Mouse (Mus musculus): Measurements from ENCODE around the gene Defb39. TPM values are rescaled to one million over a fixed set of nuclear protein-coding genes. Genes with fewer than 3 reads are reported as not detected.

The Defb39 gene
- not detected in 2 replicates for polyA plus RNA-seq (2014; fragmentation: Nextera tagmentation; extraction: Ambion mirVana)

DNA sequence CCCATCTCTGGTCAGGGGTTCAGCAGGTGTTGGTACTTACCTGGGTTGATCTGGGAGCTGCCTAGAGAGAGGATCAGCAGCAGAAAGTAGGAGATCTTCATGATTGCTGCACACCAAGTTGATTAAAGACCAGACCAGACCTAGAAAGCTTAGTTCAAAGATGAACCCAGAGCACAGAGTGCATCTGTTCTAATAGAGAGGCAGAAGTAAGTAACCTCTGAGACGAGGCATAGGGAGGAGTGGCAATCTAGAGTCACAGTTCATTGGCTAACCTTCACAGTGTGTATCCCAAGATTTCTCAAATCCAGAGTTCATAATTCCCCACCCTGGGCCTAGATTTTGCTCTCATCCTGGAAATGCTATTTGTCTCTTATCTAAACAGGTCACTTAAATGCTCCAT, at the start of gene Defb39:
Defb39 (minus strand) TSS at position 101 of the 400 bp plus-strand sequence.
- ATAC-seq (replicated peaks; ENCODE audit: low FRiP score) (no peak), DNase-seq (ENCODE audit: low spot score) (no peak)
- whole genome bisulfite sequencing, result 80% methylated on average over 1 of the region's 1 CpGs
- no peak within 1 kb of the TSS for H3K4me2 ChIP-seq (ENCODE audit: low read depth, low read length, severe bottlenecking)
- no peak within 1 kb of the TSS for H3K4me3 ChIP-seq (ENCODE audit: low read depth, low read length)
- no peaks in the 10 kb centered on the region for H3K36me3 ChIP-seq (ENCODE audit: control insufficient read depth, insufficient read depth, low read length)
- no peak within 1 kb of the TSS for H3K27ac ChIP-seq (ENCODE audit: low read depth, low read length)
- no peaks in the 10 kb centered on the region for H3K27me3 ChIP-seq (ENCODE audit: control insufficient read depth, insufficient read depth, low read length)
- no peaks in the 10 kb centered on the region for H3K4me1 ChIP-seq (replicated peaks; ENCODE audit: control insufficient read depth, insufficient read depth, low read length)
- H3K9me3 ChIP-seq (ENCODE audit: control insufficient read depth, low read length), result no peaks in the 10 kb centered on the region
- H3K9ac ChIP-seq (ENCODE audit: low read length), result no peak within 1 kb of the TSS

DNA sequence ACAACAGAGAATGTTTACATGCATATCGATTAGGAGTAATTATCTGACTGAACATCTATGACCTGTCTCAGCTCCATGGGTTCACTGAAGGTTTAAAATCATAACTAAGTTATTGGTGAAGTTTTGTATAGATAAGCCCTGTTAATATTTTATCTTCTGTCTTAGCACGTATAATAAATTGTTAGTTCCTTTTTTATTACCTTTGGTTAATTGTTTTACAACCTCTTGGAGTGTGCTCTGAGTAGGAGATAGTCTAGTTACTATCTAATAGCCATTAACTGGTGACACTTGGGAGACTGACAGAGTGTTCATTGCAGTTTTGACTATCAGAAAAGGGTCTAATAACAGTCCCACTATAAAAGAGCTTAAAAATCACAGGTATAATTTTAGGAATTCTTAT, 1.4 kb upstream of the Defb39 start:
- WGBS, result 82% methylated on average over 2 of the region's 2 CpGs

DNA sequence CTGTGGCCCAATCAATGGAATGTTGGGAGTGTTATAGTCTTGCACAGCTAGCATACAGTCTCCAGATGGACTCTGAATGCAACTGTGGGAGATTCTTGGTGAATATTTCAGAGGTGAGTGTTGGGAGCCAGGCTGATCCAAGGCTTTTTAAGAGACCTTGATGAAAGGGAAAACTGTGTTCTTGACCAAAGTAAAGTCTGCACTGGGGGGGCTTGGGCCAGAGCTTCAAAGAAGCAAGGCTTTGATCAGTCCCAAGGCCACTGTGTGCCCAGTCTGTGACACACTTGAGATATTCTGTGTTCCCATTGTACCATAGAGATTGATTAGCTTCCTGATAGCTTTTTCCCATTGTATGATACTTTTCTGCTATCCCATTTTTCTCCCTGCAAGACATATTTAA, 1.7 kb downstream of the Defb39 start:
- DNase-seq (ENCODE audit: low spot score) (no peak), ATAC-seq (replicated peaks; ENCODE audit: low FRiP score) (no peak)
- Histone ChIP-seq H3K9me3 (ENCODE audit: control insufficient read depth, low read length) (no peaks in the 10 kb centered on the region), H3K27me3 (ENCODE audit: control insufficient read depth, insufficient read depth, low read length) (no peaks in the 10 kb centered on the region), H3K27ac (ENCODE audit: low read depth, low read length) (no peak overlapping the region), H3K9ac (ENCODE audit: low read length) (no peak overlapping the region), H3K4me1 (replicated peaks; ENCODE audit: control insufficient read depth, insufficient read depth, low read length) (no peaks in the 10 kb centered on the region), H3K36me3 (ENCODE audit: control insufficient read depth, insufficient read depth, low read length) (no peaks in the 10 kb centered on the region), H3K4me2 (ENCODE audit: low read depth, low read length, severe bottlenecking) (no peak overlapping the region), H3K4me3 (ENCODE audit: low read depth, low read length) (no peak overlapping the region)

More for the DNA sequence above, 1.4 kb upstream of the Defb39 start:
- Histone ChIP-seq H3K36me3 (ENCODE audit: control insufficient read depth, insufficient read depth, low read length) (no peaks in the 10 kb centered on the region), H3K27me3 (ENCODE audit: control insufficient read depth, insufficient read depth, low read length) (no peaks in the 10 kb centered on the region), H3K9me3 (ENCODE audit: control insufficient read depth, low read length) (no peaks in the 10 kb centered on the region), H3K4me2 (ENCODE audit: low read depth, low read length, severe bottlenecking) (no peak overlapping the region), H3K4me3 (ENCODE audit: low read depth, low read length) (no peak overlapping the region), H3K9ac (ENCODE audit: low read length) (no peak overlapping the region), H3K27ac (ENCODE audit: low read depth, low read length) (no peak overlapping the region), H3K4me1 (replicated peaks; ENCODE audit: control insufficient read depth, insufficient read depth, low read length) (no peaks in the 10 kb centered on the region)
- ATAC-seq (replicated peaks; ENCODE audit: low FRiP score), result no peak
- no peak for DNase-seq (ENCODE audit: low spot score)

DNA sequence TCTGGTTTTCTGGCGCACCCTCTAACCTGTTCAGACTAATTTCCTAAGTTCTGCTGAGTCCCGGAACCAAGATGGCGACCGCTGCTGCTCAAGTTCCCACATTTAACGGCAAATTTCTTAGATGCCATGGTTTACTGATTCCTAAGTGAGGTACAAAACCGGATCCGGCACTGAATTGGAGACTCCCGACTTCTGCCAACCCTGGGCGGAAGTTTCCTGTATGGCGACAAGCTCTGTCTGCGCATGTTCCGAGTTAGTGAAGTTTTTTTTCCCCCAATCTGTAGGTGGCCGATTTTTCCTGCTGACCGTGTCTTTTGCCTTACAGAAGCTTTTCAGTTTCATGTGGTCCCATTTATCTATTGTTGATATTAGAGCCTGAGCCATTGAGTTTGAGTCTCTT, 19.4 kb downstream of the Defb39 start:
- Histone ChIP-seq H3K4me3 (ENCODE audit: low read depth, low read length) (no peak overlapping the region), H3K36me3 (ENCODE audit: control insufficient read depth, insufficient read depth, low read length) (no peaks in the 10 kb centered on the region), H3K4me2 (ENCODE audit: low read depth, low read length, severe bottlenecking) (no peak overlapping the region), H3K9ac (ENCODE audit: low read length) (no peak overlapping the region), H3K27me3 (ENCODE audit: control insufficient read depth, insufficient read depth, low read length) (no peaks in the 10 kb centered on the region), H3K4me1 (replicated peaks; ENCODE audit: control insufficient read depth, insufficient read depth, low read length) (no peaks in the 10 kb centered on the region), H3K9me3 (ENCODE audit: control insufficient read depth, low read length) (no peaks in the 10 kb centered on the region), H3K27ac (ENCODE audit: low read depth, low read length) (no peak overlapping the region)
- DNase-seq (ENCODE audit: low spot score) (no peak), ATAC-seq (replicated peaks; ENCODE audit: low FRiP score) (no peak)
- 95% methylated on average over 14 of the region's 14 CpGs for WGBS

DNA sequence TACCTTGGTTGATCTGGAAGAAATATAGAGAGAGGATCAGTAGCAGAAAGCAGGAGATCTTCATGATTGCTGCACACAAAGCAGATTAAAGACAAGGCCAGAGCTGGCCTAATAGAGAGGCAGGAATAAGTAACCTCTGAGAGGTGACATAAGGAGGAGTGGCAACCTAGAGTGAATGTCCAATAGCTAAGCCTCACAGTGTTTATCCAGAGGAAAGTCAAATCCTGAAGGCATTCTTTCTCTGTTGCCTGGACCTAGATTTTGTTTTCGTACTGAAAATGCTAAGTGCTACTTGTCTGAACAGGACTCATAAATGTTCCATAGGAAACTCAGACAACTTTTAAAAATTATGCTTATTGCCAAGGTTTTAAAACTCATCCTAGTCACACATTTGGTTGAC, 38.1 kb downstream of the Defb39 start, which contains the start of gene Defb38:
Defb38 (minus strand) TSS at position 101 of the 400 bp plus-strand sequence.
- 86% methylated on average over 1 of the region's 1 CpGs for WGBS
- no peaks in the 10 kb centered on the region for H3K36me3 ChIP-seq (ENCODE audit: control insufficient read depth, insufficient read depth, low read length)
- H3K4me3 ChIP-seq (ENCODE audit: low read depth, low read length), result no peak within 1 kb of the TSS

More for the DNA sequence above, 38.1 kb downstream of the Defb39 start, which contains the start of gene Defb38:
- Histone ChIP-seq H3K4me1 (replicated peaks; ENCODE audit: control insufficient read depth, insufficient read depth, low read length) (no peaks in the 10 kb centered on the region), H3K9ac (ENCODE audit: low read length) (no peak within 1 kb of the TSS), H3K27me3 (ENCODE audit: control insufficient read depth, insufficient read depth, low read length) (no peaks in the 10 kb centered on the region), H3K27ac (ENCODE audit: low read depth, low read length) (no peak within 1 kb of the TSS), H3K4me2 (ENCODE audit: low read depth, low read length, severe bottlenecking) (no peak within 1 kb of the TSS), H3K9me3 (ENCODE audit: control insufficient read depth, low read length) (no peaks in the 10 kb centered on the region)
- no peak for ATAC-seq (replicated peaks; ENCODE audit: low FRiP score)
- DNase-seq (ENCODE audit: low spot score), result no peak

Other genes with a start within 250 kb of the Defb39 start
- not detected in 2 replicates for gene Defb40, start 86.6 kb downstream of the Defb39 start, polyA plus RNA-seq (2014; fragmentation: Nextera tagmentation; extraction: Ambion mirVana)
- not detected in 2 replicates for gene Defb37, start 73.8 kb downstream of the Defb39 start, polyA plus RNA-seq (2014; fragmentation: Nextera tagmentation; extraction: Ambion mirVana)
- not detected in 2 replicates for gene Defb38, start 38.2 kb downstream of the Defb39 start, polyA plus RNA-seq (2014; fragmentation: Nextera tagmentation; extraction: Ambion mirVana)
- gene Defb12, start 50.0 kb upstream of the Defb39 start, polyA plus RNA-seq (2014; fragmentation: Nextera tagmentation; extraction: Ambion mirVana), result not detected in 2 replicates
- not detected in 2 replicates for gene Defb34, start 58.9 kb upstream of the Defb39 start, polyA plus RNA-seq (2014; fragmentation: Nextera tagmentation; extraction: Ambion mirVana)
- gene Gm45826, start 76.0 kb upstream of the Defb39 start, polyA plus RNA-seq (2014; fragmentation: Nextera tagmentation; extraction: Ambion mirVana), result not detected in 2 replicates
- not detected in 2 replicates for gene Defb14, start 129.5 kb upstream of the Defb39 start, polyA plus RNA-seq (2014; fragmentation: Nextera tagmentation; extraction: Ambion mirVana)
- gene Defb4, start 133.9 kb upstream of the Defb39 start, polyA plus RNA-seq (2014; fragmentation: Nextera tagmentation; extraction: Ambion mirVana), result not detected in 2 replicates
- gene Defb6, start 160.7 kb upstream of the Defb39 start, polyA plus RNA-seq (2014; fragmentation: Nextera tagmentation; extraction: Ambion mirVana), result not detected in 2 replicates
- gene Defb46, start 175.1 kb upstream of the Defb39 start, polyA plus RNA-seq (2014; fragmentation: Nextera tagmentation; extraction: Ambion mirVana), result not detected in 2 replicates
- gene Defb5, start 182.8 kb upstream of the Defb39 start, polyA plus RNA-seq (2014; fragmentation: Nextera tagmentation; extraction: Ambion mirVana), result not detected in 2 replicates
- not detected in 2 replicates for gene Defb3, start 228.6 kb upstream of the Defb39 start, polyA plus RNA-seq (2014; fragmentation: Nextera tagmentation; extraction: Ambion mirVana)

Measured in forebrain, embryonic 11.5 days (tissue).